31 mouse cellular contexts compared by ENCODE assay signal in genomic region chr9:29012541-29012940, GRCm38 (mm10).
"Had no signal": no experiment of that assay in that cellular context is flagged by ENCODE, and none has a peak within 500 bp of the region (broad histone marks: within the 10 kb centered on the region; RNA-seq: fewer than 3 reads in every experiment).

No protein-coding gene starts in this region.

- H3K4me3 ChIP-seq: left cerebral cortex, adult 2 months; limb, embryonic 10.5 days; limb, embryonic 12.5 days; limb, embryonic 13.5 days; limb, embryonic 15.5 days; liver, embryonic 12.5 days; liver, embryonic 13.5 days; liver, embryonic 15.5 days; lung, embryonic 15.5 days; megakaryocyte, embryonic 14.5 days; midbrain, embryonic 10.5 days; midbrain, embryonic 12.5 days; midbrain, embryonic 13.5 days; midbrain, embryonic 15.5 days; myocyte; neural tube, embryonic 12.5 days had no signal

- H3K9me3 ChIP-seq: limb, embryonic 10.5 days; limb, embryonic 12.5 days; limb, embryonic 13.5 days; limb, embryonic 15.5 days; liver, embryonic 12.5 days; liver, embryonic 13.5 days; liver, embryonic 15.5 days; lung, embryonic 15.5 days; midbrain, embryonic 10.5 days; midbrain, embryonic 12.5 days; midbrain, embryonic 13.5 days; midbrain, embryonic 15.5 days; neural tube, embryonic 12.5 days had no signal

- ATAC-seq: liver, embryonic 12.5 days; liver, postnatal 0 days; lung, postnatal 0 days; midbrain, embryonic 13.5 days; midbrain, embryonic 15.5 days; midbrain, embryonic 16.5 days had no signal

- H3K4me2 ChIP-seq: limb, embryonic 12.5 days; limb, embryonic 13.5 days; limb, embryonic 15.5 days; liver, embryonic 11.5 days; liver, embryonic 12.5 days; liver, embryonic 13.5 days; liver, embryonic 15.5 days; lung, embryonic 14.5 days; lung, embryonic 15.5 days; midbrain, embryonic 12.5 days; midbrain, embryonic 13.5 days; midbrain, embryonic 15.5 days; neural tube, embryonic 12.5 days had no signal

- H3K36me3 ChIP-seq: limb, embryonic 10.5 days; limb, embryonic 12.5 days; limb, embryonic 13.5 days; limb, embryonic 15.5 days; liver, embryonic 12.5 days; liver, embryonic 13.5 days; liver, embryonic 15.5 days; lung, embryonic 15.5 days; midbrain, embryonic 10.5 days; midbrain, embryonic 12.5 days; midbrain, embryonic 13.5 days; midbrain, embryonic 15.5 days; neural tube, embryonic 12.5 days had no signal

- DNase-seq: left cerebral cortex, postnatal 4 days; liver; liver, embryonic 13.5 days; liver, postnatal 0 days; lung, adult 18-20 months; lung, adult 2 months; lung, embryonic 14.5 days; lung, postnatal 10 days; lung, postnatal 14 days; lung, postnatal 36 days; lung, postnatal 4 days had no signal

- H3K4me1 ChIP-seq: limb, embryonic 10.5 days; limb, embryonic 12.5 days; limb, embryonic 13.5 days; limb, embryonic 15.5 days; liver, embryonic 12.5 days; liver, embryonic 13.5 days; liver, embryonic 15.5 days; lung, embryonic 15.5 days; megakaryocyte, embryonic 14.5 days; midbrain, embryonic 12.5 days; midbrain, embryonic 15.5 days; neural tube, embryonic 12.5 days had no signal

- H3K9ac ChIP-seq: limb, embryonic 12.5 days; limb, embryonic 13.5 days; limb, embryonic 15.5 days; liver, embryonic 12.5 days; liver, embryonic 13.5 days; liver, embryonic 14.5 days; liver, embryonic 15.5 days; liver, postnatal 0 days; lung, embryonic 14.5 days; lung, embryonic 15.5 days; midbrain, embryonic 12.5 days; midbrain, embryonic 13.5 days; midbrain, embryonic 15.5 days; neural tube, embryonic 12.5 days had no signal

- H3K27me3 ChIP-seq: limb, embryonic 12.5 days; limb, embryonic 13.5 days; limb, embryonic 15.5 days; liver, embryonic 12.5 days; liver, embryonic 13.5 days; liver, embryonic 15.5 days; lung, embryonic 15.5 days; megakaryocyte, embryonic 14.5 days; midbrain, embryonic 12.5 days; midbrain, embryonic 13.5 days; midbrain, embryonic 15.5 days; neural tube, embryonic 12.5 days had no signal

- H3K27ac ChIP-seq: left cerebral cortex, adult 2 months; limb, embryonic 10.5 days; limb, embryonic 12.5 days; limb, embryonic 13.5 days; limb, embryonic 15.5 days; liver, embryonic 12.5 days; liver, embryonic 13.5 days; liver, embryonic 14.5 days; liver, embryonic 15.5 days; lung, embryonic 15.5 days; macrophage; midbrain, embryonic 10.5 days; midbrain, embryonic 12.5 days; midbrain, embryonic 13.5 days; midbrain, embryonic 15.5 days; neural tube, embryonic 12.5 days had no signal
